Mouse (Mus musculus) WW6 (cell line): ENCODE data around the gene Rps6kc1.

Source experiments
- DNase-seq: peaks from one replicate; pipeline ENCODE4 v3.0.0-alpha.2; 2013; ENCODE audit warnings: low read depth, low spot score

Rps6kc1 gene

DNA sequence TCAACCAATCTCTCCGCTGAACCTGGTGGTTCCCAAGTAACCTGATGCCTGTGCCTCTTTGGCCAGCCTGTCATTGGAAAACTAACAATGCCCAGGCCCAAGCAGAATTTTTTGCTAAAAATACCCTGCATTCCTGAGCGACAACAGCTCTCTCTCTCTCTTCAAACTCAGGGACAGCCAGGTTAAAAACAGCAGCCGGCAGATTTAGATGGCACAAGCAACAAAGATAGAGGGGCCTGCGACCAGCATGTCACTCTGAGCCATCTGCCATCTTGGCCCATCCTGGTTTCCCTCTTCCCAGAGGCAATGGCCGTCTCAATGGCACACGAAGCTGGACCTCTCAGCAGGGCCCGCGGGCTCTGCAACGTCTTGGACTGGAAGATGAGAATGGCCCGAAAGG, 242.5 kb downstream of the Rps6kc1 start:
- no peak for DNase-seq

- no peak for DNase-seq
These were observed 243.7 kb downstream of the Rps6kc1 start for GRCm38 (mm10) chr1:190667821-190668220.

DNA sequence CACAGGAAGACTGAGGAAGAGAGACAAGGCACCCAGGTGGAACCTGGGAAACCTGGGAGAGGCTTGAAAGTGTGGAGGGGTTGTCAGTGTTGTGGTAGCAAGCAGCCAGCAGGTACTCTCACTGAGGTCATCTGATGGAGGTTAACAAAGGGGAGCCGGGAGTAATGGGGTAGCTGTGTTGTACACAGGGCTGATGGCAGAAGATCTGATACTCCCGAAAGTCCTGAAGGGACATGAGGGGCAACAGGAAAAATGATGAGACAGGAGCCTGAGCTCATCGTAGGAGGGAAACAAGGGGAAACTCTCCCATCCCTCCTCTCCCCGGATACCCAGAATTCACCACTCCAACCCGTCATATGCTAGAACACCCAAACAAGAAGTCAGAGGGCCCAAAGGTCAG, 244.2 kb downstream of the Rps6kc1 start:
- no peak for DNase-seq

GRCm38 (mm10) chr1:190665490-190665875, 246.1 kb downstream of the Rps6kc1 start:
- no peak for DNase-seq

DNA sequence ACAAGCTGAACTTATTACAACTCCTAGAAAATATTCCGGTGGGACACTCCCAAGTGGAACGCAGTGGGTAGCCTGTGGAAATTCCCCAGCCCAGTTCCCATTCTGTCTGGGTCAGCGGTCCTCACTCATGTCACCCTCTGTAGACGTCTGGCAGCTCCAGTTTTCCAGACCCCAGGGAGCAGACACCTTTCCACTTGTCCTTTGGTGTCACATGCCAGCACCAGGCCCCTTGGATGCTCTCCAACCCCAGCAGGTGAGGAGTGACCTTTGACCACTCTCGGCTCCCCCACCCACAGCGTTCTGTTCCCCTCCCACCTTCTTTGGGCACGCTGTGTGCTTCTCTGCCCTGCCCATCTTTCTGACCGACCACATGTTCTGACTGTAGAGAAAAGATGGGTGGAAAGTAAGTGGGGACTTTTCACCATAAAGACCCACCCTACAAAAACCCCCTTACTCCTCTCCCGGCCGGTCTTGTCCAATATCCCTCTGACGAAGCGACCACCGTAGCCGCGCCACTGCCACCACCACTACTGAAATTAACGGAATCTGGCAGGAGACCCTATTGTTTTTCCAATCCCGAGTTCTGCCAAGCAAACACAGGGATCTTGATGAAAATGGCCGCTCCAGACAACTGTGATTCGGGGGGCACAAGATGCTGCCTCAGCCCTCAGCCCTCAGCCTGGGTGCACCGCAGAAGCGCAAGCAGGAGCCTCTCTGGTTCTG, 246.6 kb downstream of the Rps6kc1 start:
- no peak for DNase-seq

DNA sequence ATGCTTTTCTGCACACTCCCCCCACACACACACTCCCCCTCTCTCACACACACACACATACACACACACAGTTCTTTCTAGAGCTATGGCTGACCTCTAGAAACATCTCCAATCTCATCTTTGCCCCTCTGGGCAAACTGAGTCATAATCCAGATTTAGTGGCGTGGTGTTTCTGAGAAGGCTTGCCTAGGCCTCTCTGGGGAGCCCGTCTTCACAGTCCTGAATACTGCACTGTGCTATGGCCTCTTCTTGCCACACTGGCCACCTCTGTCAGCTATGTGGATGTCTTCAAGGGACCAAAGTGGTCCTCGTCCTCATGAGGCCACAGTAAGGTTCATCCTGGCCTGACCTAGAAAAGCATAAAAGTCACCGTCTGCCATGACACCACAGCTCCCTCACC, 247.6 kb downstream of the Rps6kc1 start:
- DNase-seq, result no peak

- no peak for DNase-seq
These were observed 248.8 kb downstream of the Rps6kc1 start for GRCm38 (mm10) chr1:190662736-190663135.

- no peak for DNase-seq
These were observed 249.8 kb downstream of the Rps6kc1 start for GRCm38 (mm10) chr1:190661764-190662163.

GRCm38 (mm10) chr1:190661249-190661648, 250.3 kb downstream of the Rps6kc1 start:
- DNase-seq, result no peak

- no peak for DNase-seq
These were observed 251.7 kb downstream of the Rps6kc1 start for GRCm38 (mm10) chr1:190659722-190660502.

- DNase-seq, result no peak
These were observed 253.3 kb downstream of the Rps6kc1 start for GRCm38 (mm10) chr1:190658266-190658665.

DNA sequence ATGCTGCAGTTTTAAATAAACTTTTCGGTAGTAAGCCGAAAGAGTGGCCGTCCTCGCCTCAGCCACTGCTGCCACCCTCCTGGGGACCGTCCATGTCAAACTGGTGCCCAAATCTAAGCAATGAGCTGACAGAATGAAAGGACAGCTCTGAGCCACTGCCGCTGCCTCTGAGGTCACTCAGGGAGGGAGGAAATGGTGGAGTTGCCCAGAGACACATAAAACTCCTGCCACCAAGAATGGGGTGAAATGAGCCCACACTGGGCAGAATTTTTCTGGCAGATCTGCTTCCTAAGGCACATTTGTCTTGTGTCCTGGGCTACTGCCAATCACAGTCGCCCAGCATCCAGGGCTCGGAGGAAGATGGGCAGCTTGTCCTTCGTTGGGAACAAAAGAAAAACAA, 255.5 kb downstream of the Rps6kc1 start:
- DNase-seq, result no peak

DNA sequence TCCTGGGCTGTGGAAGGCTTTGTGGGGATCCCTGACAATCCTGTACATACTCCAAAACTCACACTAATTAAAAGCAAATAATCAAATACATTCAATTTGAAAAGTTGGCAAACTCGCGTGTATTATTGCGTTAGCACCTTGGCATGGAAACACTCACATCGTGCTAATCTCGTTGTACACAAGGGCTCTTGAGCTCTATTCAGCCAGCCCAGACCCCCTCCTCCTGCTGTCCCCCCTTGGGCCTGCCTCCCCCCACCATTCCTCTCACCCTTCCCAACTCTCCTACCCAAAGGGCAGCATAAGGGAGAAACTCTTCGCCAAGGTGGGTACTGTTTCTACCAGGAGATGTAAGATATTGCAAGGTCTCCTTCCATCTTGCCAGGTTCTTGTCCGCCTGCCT, 255.9 kb downstream of the Rps6kc1 start:
- DNase-seq, result no peak

- DNase-seq, result no peak
These were observed 256.5 kb downstream of the Rps6kc1 start for GRCm38 (mm10) chr1:190655081-190655480.

DNA sequence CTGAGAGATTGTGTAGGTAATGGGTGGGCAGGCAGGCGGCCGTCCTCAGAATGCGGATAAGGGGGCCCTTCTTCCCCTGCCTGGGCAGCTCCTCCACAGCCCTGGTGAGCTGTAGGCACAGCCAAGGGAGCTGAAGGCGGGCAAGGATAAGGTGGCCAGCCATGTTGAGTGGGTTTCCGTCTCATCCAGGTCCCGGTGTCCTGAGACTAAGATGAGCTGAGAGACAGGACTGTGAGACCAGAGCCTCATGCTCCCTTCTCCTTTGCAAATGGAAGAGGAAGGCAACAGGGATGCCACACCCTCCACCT, 256.9 kb downstream of the Rps6kc1 start:
- no peak for DNase-seq

GRCm38 (mm10) chr1:190653989-190654693, 257.4 kb downstream of the Rps6kc1 start:
- DNase-seq, result no peak

- DNase-seq, result no peak
These were observed 258.5 kb downstream of the Rps6kc1 start for GRCm38 (mm10) chr1:190653081-190653480.
